Mouse (Mus musculus) liver, embryonic 14.5 days (tissue): ENCODE measurements around the gene Kif21a.

Source experiments
- CTCF ChIP-seq: IDR thresholded peaks from 2 replicates; pipeline ENCODE4 v1.5.1; 2016; ENCODE audit warnings: antibody characterized with exemption, low read depth, control low read depth
- EP300 ChIP-seq: IDR thresholded peaks from 2 replicates; pipeline ENCODE4 v1.6.1; 2016; ENCODE audit warnings: antibody characterized with exemption, low read depth

DNA sequence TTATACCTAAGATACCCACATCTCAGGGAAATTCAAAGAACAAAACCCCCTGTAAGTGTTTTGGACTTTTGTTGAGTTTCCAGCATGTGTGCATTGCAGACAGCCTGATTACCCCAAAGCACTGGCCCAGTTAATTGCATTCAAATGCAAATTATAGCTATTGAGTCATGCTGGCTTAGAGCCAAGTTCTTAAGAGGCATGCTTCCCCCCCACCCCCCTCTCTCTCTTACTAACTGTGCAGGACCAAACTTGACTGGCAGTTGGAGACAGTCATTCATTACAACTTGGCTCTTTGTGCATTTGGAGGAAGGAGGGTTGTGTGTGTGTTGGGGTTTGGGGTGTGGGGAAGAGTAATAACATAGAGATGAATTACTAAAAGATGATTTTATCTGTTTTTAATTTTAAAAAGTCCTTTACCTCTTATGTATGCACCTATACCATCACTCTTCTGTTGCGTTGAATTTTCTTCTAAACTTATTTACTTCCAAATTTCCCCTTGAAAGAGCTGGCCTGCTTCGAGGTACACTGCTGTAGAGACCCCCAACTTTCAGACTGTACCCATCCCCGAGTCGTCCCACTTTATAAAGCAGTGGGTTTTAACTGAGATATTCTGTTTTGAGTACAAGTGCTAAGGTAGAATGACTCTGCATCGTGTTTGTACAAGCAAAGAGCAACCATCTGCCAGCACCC, 6.6 kb upstream of the Kif21a start:
- no peak for TF ChIP-seq EP300
- no peak for TF ChIP-seq CTCF
